Mouse (Mus musculus) thymus, postnatal 0 days (tissue): ENCODE measurements around the gene Adam6b. TPM values are rescaled to one million over a fixed set of nuclear protein-coding genes. Genes with fewer than 3 reads are reported as not detected.
"Not testable (repeated sequence)": the region's sequence is repeated elsewhere in the genome, so short reads cannot be mapped to it uniquely, and the experiment has no call there.

Source experiments
- DNase-seq: peaks from one replicate; pipeline ENCODE4 v3.0.0-alpha.2; 2015; ENCODE audit warnings: low spot score
- polyA plus RNA-seq: library from polyadenylated mRNA; unstranded; fragments of >200 nt; fragmentation: Nextera tagmentation; extraction: Ambion mirVana; gene quantifications from 2 replicates; pipeline ENCODE4 v1.2.1, GENCODE M21; 2015

Adam6b gene
- polyA plus RNA-seq: not detected in 2 replicates

GRCm38 (mm10) chr12:113489211-113489610 lies at the start of gene Adam6b:
TSS of gene Adam6b (plus strand) at chr12:113489511.
- DNase-seq: not testable (repeated sequence)

GRCm38 (mm10) chr12:113446061-113446460 lies 43.2 kb upstream of the Adam6b start:
- peak; percentile 68 for DNase-seq

DNA sequence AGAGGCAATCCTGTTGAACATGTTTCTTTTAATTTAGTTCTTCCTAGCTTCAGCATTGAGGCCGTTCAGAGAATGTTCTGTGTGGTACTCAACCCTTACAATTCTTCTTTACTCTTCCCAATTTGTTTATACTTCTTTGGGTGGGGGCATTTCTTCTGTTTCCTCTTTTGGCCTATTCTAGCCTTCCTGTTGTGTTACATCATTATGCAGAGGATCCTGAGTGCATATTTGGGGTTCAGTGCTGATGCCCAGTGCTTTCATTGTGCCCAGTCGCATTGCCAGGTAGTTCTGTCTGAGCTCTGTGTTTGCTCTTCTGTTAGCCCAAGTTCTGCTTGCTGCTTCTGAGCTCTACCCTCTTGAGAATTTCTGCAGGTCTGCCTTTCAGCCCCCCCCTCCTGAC lies 13.1 kb upstream of the Adam6b start:
- DNase-seq: no peak

DNA sequence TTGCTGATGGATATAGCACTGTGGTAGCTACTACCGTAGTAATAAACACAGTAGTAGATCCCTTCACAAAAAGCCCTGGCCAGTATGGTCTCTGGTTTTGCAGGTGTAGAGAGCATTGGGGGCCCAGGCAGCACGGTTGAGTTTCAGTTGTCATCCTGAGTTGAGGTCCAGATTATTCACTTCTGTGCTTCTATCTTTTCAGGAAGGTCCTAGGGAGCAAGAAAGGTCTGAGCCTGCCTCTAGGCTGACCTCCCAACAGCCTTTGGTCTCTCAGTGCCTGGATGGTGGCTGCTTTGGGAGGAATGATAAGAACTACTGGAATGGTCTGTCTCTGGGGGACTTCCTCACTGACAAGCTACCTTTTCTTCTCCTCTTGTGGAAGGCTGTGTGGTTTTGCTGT lies 7.2 kb upstream of the Adam6b start:
- no peak for DNase-seq

DNA sequence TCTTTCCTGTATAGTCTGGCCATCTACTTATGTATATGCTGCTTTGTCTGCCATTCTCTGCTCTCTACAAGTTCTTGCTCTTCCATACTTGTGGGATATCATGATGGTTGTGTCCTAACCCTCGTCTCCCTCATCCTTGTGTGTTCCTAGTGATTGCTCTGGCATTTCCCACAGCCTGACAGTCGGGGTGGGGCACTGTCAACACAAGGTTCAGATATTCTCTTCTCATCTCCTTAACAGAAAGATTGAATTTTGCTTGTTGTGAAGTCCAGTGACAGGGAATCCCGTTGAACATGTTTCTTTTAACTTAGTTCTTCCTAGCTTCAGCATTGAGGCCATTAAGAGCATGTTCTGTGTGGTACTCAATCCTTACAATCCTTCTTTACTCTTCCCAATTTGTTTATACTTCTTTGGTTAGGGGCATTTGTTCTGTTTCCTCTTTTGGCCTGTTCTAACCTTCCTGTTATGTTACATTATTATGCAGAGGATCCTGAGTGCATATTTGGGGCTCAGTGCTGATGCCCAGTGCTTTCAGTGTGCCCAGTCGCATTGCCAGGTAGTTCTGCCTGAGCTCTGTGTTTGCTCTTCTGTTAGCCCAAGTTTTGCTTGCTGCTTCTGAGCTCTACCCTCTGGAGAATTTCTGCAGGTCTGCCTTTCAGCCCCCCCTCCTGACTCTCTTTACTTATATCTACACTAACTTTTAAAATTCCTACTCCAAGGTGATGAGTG lies 6.5 kb upstream of the Adam6b start:
- DNase-seq: no peak

DNA sequence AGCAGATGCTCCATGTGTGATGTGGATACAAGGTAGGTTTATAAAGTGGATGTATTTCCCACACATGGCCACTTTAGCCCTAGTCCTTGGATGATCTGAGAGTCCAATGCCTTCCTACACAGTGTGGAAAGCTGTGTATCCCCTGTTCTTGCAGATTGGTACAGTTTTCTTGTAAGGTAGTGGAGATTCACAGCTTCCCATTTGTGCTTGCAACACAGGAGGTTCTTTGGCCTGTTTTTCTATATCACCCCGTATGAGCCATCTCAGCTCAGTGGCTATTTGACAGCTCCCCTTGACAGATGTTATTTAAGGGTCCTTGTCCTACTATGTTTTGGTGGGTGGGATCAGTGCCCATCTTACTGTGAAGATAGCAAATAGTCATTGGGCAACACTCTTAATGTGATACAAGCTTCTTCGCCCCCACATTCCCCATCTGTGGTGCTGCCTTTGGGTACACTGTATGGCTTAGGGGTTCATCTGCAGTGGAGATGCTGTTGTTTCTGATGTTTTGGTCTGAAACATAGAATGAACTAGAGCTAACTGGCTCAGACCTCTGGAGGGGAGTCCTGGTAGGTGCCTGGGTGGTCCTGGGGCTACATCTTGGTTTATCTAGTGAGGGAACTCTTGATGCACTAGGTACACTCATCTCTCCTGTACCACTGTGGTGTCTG lies 5.7 kb upstream of the Adam6b start:
- DNase-seq: peak; percentile 1

- DNase-seq: peak; percentile 57
Observed at GRCm38 (mm10) chr12:113484971-113485485, 4.3 kb upstream of the Adam6b start.

- DNase-seq: peak; percentile 88
Observed at GRCm38 (mm10) chr12:113487693-113488092, 1.6 kb upstream of the Adam6b start.

DNA sequence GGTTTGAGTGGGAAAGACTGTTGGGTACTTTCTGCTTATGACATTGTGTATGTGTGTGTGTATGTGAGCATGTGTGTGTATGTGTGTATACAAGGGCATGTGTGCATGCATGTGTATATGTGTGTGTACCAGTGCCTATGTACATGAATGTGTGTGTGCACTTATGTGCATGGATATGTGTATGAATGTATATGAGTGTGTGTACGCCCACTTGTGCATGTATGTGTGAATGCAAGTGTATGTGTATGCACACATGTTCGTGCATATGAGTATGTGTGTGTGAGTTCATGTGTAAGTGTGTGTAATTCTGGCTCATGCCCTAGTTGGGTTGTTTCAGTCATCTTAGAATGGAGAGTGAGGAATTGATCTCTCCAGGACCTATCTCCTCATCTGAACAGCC lies 36.6 kb downstream of the Adam6b start:
- DNase-seq: no peak

Other genes starting within 250 kb of the Adam6b start
- gene Adam6a, start 54.4 kb downstream of the Adam6b start, polyA plus RNA-seq: not detected in 2 replicates